Mouse (Mus musculus): ENCODE measurements around the gene Gm19345. TPM values are rescaled to one million over a fixed set of nuclear protein-coding genes. Genes with fewer than 3 reads are reported as not detected.

Gene Gm19345
- polyA plus RNA-seq, 1 experiment from 2014 or later = not detected

- H3K4me3 ChIP-seq = no peak overlapping the region
- ATAC-seq (ENCODE audit: insufficient number of reproducible peaks, low FRiP score, low TSS enrichment, low read depth) = peak; percentile 46; the same call in 1 of the 2 replicates
These were observed 20.0 kb upstream of the Gm19345 start for GRCm38 (mm10) chr7:19831837-19832236.

GRCm38 (mm10) chr7:19834055-19834454 lies 17.7 kb upstream of the Gm19345 start:
- Histone ChIP-seq H3K9me3 (no peaks in the 10 kb centered on the region), H3K4me2 (no peak overlapping the region), H3K9ac (no peak overlapping the region), H3K27ac (no peak overlapping the region), H3K4me1 (peaks cover 14% of the 10 kb centered on the region), H3K27me3 (no peaks in the 10 kb centered on the region), H3K4me3 (no peak overlapping the region), H3K36me3 (no peaks in the 10 kb centered on the region)
- WGBS = 74% methylated on average over 3 of the region's 3 CpGs
- ATAC-seq (ENCODE audit: insufficient number of reproducible peaks, low FRiP score, low TSS enrichment, low read depth) = no peak

More at GRCm38 (mm10) chr7:19831837-19832236, 20.0 kb upstream of the Gm19345 start:
- H3K4me2 ChIP-seq = no peak overlapping the region
- no peaks in the 10 kb centered on the region for H3K9me3 ChIP-seq
- H3K9ac ChIP-seq = no peak overlapping the region
- H3K27ac ChIP-seq = no peak overlapping the region
- peaks cover 17% of the 10 kb centered on the region for H3K4me1 ChIP-seq
- H3K36me3 ChIP-seq = no peaks in the 10 kb centered on the region
- H3K27me3 ChIP-seq = no peaks in the 10 kb centered on the region
- 42% methylated on average over 9 of the region's 9 CpGs for WGBS

GRCm38 (mm10) chr7:19836843-19837242 lies 15.0 kb upstream of the Gm19345 start:
- Histone ChIP-seq H3K9me3 (no peaks in the 10 kb centered on the region), H3K36me3 (no peaks in the 10 kb centered on the region), H3K27me3 (0 out of 2 replicates have a peak, but pooled peaks cover 3% of the 10 kb centered on the region), H3K4me1 (peaks cover 4% of the 10 kb centered on the region), H3K4me3 (no peak overlapping the region), H3K27ac (no peak overlapping the region), H3K9ac (no peak overlapping the region), H3K4me2 (no peak overlapping the region)
- ATAC-seq (ENCODE audit: insufficient number of reproducible peaks, low FRiP score, low TSS enrichment, low read depth) = no peak
- 52% methylated on average over 3 of the region's 3 CpGs for WGBS

GRCm38 (mm10) chr7:19840371-19840770 lies 11.4 kb upstream of the Gm19345 start:
- H3K9me3 ChIP-seq = no peaks in the 10 kb centered on the region
- 79% methylated on average over 4 of the region's 4 CpGs for whole genome bisulfite sequencing
- H3K4me3 ChIP-seq = no peak overlapping the region
- peaks cover 2% of the 10 kb centered on the region; the same call in 1 of the 2 replicates for H3K4me1 ChIP-seq
- H3K27ac ChIP-seq = no peak overlapping the region
- no peaks in the 10 kb centered on the region for H3K36me3 ChIP-seq
- peaks cover 26% of the 10 kb centered on the region for H3K27me3 ChIP-seq
- no peak overlapping the region for H3K4me2 ChIP-seq
- no peak for ATAC-seq (ENCODE audit: insufficient number of reproducible peaks, low FRiP score, low TSS enrichment, low read depth)
- H3K9ac ChIP-seq = no peak overlapping the region

GRCm38 (mm10) chr7:19840936-19841335 lies 10.9 kb upstream of the Gm19345 start:
- Histone ChIP-seq H3K27me3 (peaks cover 26% of the 10 kb centered on the region), H3K4me1 (peaks cover 2% of the 10 kb centered on the region; the same call in 1 of the 2 replicates), H3K36me3 (no peaks in the 10 kb centered on the region), H3K4me2 (no peak overlapping the region), H3K9ac (no peak overlapping the region), H3K27ac (no peak overlapping the region), H3K9me3 (no peaks in the 10 kb centered on the region), H3K4me3 (no peak overlapping the region)
- WGBS = 75% methylated on average over 3 of the region's 3 CpGs
- ATAC-seq (ENCODE audit: insufficient number of reproducible peaks, low FRiP score, low TSS enrichment, low read depth) = no peak

- peaks cover 31% of the 10 kb centered on the region for H3K27me3 ChIP-seq
- no peak overlapping the region for H3K4me2 ChIP-seq
- WGBS = 80% methylated on average over 21 of the region's 21 CpGs
- ATAC-seq (ENCODE audit: insufficient number of reproducible peaks, low FRiP score, low TSS enrichment, low read depth) = no peak
- H3K9me3 ChIP-seq = no peaks in the 10 kb centered on the region
- no peak overlapping the region for H3K27ac ChIP-seq
- no peak overlapping the region for H3K4me3 ChIP-seq
- H3K36me3 ChIP-seq = no peaks in the 10 kb centered on the region
- peaks cover 2% of the 10 kb centered on the region; the same call in 1 of the 2 replicates for H3K4me1 ChIP-seq
- H3K9ac ChIP-seq = no peak overlapping the region
These were observed 10.0 kb upstream of the Gm19345 start for GRCm38 (mm10) chr7:19841686-19842413.

GRCm38 (mm10) chr7:19842885-19843504 lies 8.8 kb upstream of the Gm19345 start:
- Histone ChIP-seq H3K27ac (no peak overlapping the region), H3K9ac (no peak overlapping the region), H3K27me3 (peaks cover 40% of the 10 kb centered on the region), H3K9me3 (no peaks in the 10 kb centered on the region), H3K4me2 (no peak overlapping the region), H3K4me3 (no peak overlapping the region), H3K4me1 (peaks cover 2% of the 10 kb centered on the region; the same call in 1 of the 2 replicates), H3K36me3 (no peaks in the 10 kb centered on the region)
- no peak for ATAC-seq (ENCODE audit: insufficient number of reproducible peaks, low FRiP score, low TSS enrichment, low read depth)
- 27% methylated on average over 19 of the region's 19 CpGs for WGBS

- no peak overlapping the region for H3K27ac ChIP-seq
- H3K4me2 ChIP-seq = no peak overlapping the region
- WGBS = 4% methylated on average over 11 of the region's 11 CpGs
- H3K4me1 ChIP-seq = peaks cover 2% of the 10 kb centered on the region; the same call in 1 of the 2 replicates
- no peaks in the 10 kb centered on the region for H3K36me3 ChIP-seq
- H3K27me3 ChIP-seq = peaks cover 45% of the 10 kb centered on the region
- H3K4me3 ChIP-seq = no peak overlapping the region
- no peaks in the 10 kb centered on the region for H3K9me3 ChIP-seq
- ATAC-seq (ENCODE audit: insufficient number of reproducible peaks, low FRiP score, low TSS enrichment, low read depth) = 0 out of 2 replicates have a peak, but pooled peaks have one; percentile 26
- H3K9ac ChIP-seq = no peak overlapping the region; the same call in 1 of the 2 replicates
These were observed 8.2 kb upstream of the Gm19345 start for GRCm38 (mm10) chr7:19843561-19843960.

- no peak overlapping the region for H3K27ac ChIP-seq
- 63% methylated on average over 15 of the region's 15 CpGs for whole genome bisulfite sequencing
- no peak for ATAC-seq (ENCODE audit: insufficient number of reproducible peaks, low FRiP score, low TSS enrichment, low read depth)
- no peak overlapping the region for H3K9ac ChIP-seq
- no peak overlapping the region for H3K4me2 ChIP-seq
- H3K9me3 ChIP-seq = no peaks in the 10 kb centered on the region
- no peaks in the 10 kb centered on the region for H3K36me3 ChIP-seq
- peaks cover 46% of the 10 kb centered on the region for H3K27me3 ChIP-seq
- H3K4me1 ChIP-seq = peaks cover 2% of the 10 kb centered on the region; the same call in 1 of the 2 replicates
- H3K4me3 ChIP-seq = no peak overlapping the region
These were observed 7.2 kb upstream of the Gm19345 start for GRCm38 (mm10) chr7:19844521-19845171.

GRCm38 (mm10) chr7:19853526-19853925 lies 1.7 kb downstream of the Gm19345 start:
- Histone ChIP-seq H3K4me2 (no peak overlapping the region), H3K27ac (no peak overlapping the region), H3K4me3 (no peak overlapping the region), H3K9me3 (no peaks in the 10 kb centered on the region), H3K27me3 (peaks cover 34% of the 10 kb centered on the region), H3K36me3 (no peaks in the 10 kb centered on the region), H3K9ac (no peak overlapping the region), H3K4me1 (peaks cover 7% of the 10 kb centered on the region)
- ATAC-seq (ENCODE audit: insufficient number of reproducible peaks, low FRiP score, low TSS enrichment, low read depth) = no peak
- 89% methylated on average over 20 of the region's 20 CpGs for WGBS

GRCm38 (mm10) chr7:19855663-19856062 lies 3.9 kb downstream of the Gm19345 start:
- no peaks in the 10 kb centered on the region for H3K36me3 ChIP-seq
- H3K4me2 ChIP-seq = no peak overlapping the region
- H3K9ac ChIP-seq = no peak overlapping the region
- H3K9me3 ChIP-seq = no peaks in the 10 kb centered on the region
- H3K27ac ChIP-seq = no peak overlapping the region
- 77% methylated on average over 5 of the region's 5 CpGs for WGBS
- ATAC-seq (ENCODE audit: insufficient number of reproducible peaks, low FRiP score, low TSS enrichment, low read depth) = no peak
- H3K4me3 ChIP-seq = no peak overlapping the region
- peaks cover 7% of the 10 kb centered on the region for H3K4me1 ChIP-seq
- peaks cover 34% of the 10 kb centered on the region for H3K27me3 ChIP-seq

- peaks cover 7% of the 10 kb centered on the region for H3K4me1 ChIP-seq
- no peak overlapping the region for H3K4me3 ChIP-seq
- no peak overlapping the region for H3K27ac ChIP-seq
- no peak overlapping the region for H3K9ac ChIP-seq
- H3K36me3 ChIP-seq = no peaks in the 10 kb centered on the region
- H3K9me3 ChIP-seq = no peaks in the 10 kb centered on the region
- no peak for ATAC-seq (ENCODE audit: insufficient number of reproducible peaks, low FRiP score, low TSS enrichment, low read depth)
- WGBS = 86% methylated on average over 6 of the region's 6 CpGs
- peaks cover 34% of the 10 kb centered on the region for H3K27me3 ChIP-seq
- no peak overlapping the region for H3K4me2 ChIP-seq
These were observed 4.5 kb downstream of the Gm19345 start for GRCm38 (mm10) chr7:19856283-19856682.
